Mouse (Mus musculus): ENCODE data around the gene Ppm1g.
"Not testable (repeated sequence)": the region's sequence is repeated elsewhere in the genome, so short reads cannot be mapped to it uniquely, and the experiment has no call there.

Gene Ppm1g

GRCm38 (mm10) chr5:31219070-31219469 lies 1.4 kb downstream of the Ppm1g start:
- DNase-seq (ENCODE audit: low spot score), result peak; percentile 75

GRCm38 (mm10) chr5:31218294-31218693 lies 2.2 kb downstream of the Ppm1g start:
- DNase-seq (ENCODE audit: low spot score), result peak; percentile 76

- DNase-seq (ENCODE audit: low spot score), result not testable (repeated sequence)
These were observed 3.9 kb downstream of the Ppm1g start for GRCm38 (mm10) chr5:31216554-31216953.

- DNase-seq (ENCODE audit: low spot score), result no peak
These were observed 16.1 kb downstream of the Ppm1g start for GRCm38 (mm10) chr5:31204421-31204820.

- no peak for DNase-seq (ENCODE audit: low spot score)
These were observed 16.6 kb downstream of the Ppm1g start for GRCm38 (mm10) chr5:31203866-31204265.

- DNase-seq (ENCODE audit: low spot score), result no peak
These were observed 17.6 kb downstream of the Ppm1g start for GRCm38 (mm10) chr5:31202933-31203332.

GRCm38 (mm10) chr5:31201742-31202590 lies 18.5 kb downstream of the Ppm1g start, which contains the start of gene Zfp513:
TSS of gene Zfp513 (minus strand) at chr5:31202303.
- peak; percentile 96 for DNase-seq (ENCODE audit: low spot score)

GRCm38 (mm10) chr5:31201042-31201741 lies 19.3 kb downstream of the Ppm1g start:
- DNase-seq (ENCODE audit: low spot score), result no peak

- no peak for DNase-seq (ENCODE audit: low spot score)
These were observed 20.1 kb downstream of the Ppm1g start for GRCm38 (mm10) chr5:31200327-31200768.

- DNase-seq (ENCODE audit: low spot score), result no peak
These were observed 20.6 kb downstream of the Ppm1g start for GRCm38 (mm10) chr5:31199893-31200292.

GRCm38 (mm10) chr5:31199321-31199892 lies 21.1 kb downstream of the Ppm1g start:
- no peak for DNase-seq (ENCODE audit: low spot score)

GRCm38 (mm10) chr5:31198616-31199320 lies 21.7 kb downstream of the Ppm1g start:
- DNase-seq (ENCODE audit: low spot score), result no peak

- no peak for DNase-seq (ENCODE audit: low spot score)
These were observed 22.3 kb downstream of the Ppm1g start for GRCm38 (mm10) chr5:31198170-31198569.

GRCm38 (mm10) chr5:31197072-31197471 lies 23.4 kb downstream of the Ppm1g start:
- DNase-seq (ENCODE audit: low spot score), result no peak

GRCm38 (mm10) chr5:31196207-31196606 lies 24.3 kb downstream of the Ppm1g start:
- DNase-seq (ENCODE audit: low spot score), result no peak

GRCm38 (mm10) chr5:31195671-31196070 lies 24.8 kb downstream of the Ppm1g start:
- DNase-seq (ENCODE audit: low spot score), result no peak

- no peak for DNase-seq (ENCODE audit: low spot score)
These were observed 25.7 kb downstream of the Ppm1g start for GRCm38 (mm10) chr5:31194486-31195485.

- no peak for DNase-seq (ENCODE audit: low spot score)
These were observed 26.7 kb downstream of the Ppm1g start for GRCm38 (mm10) chr5:31193631-31194281.

GRCm38 (mm10) chr5:31192939-31193630 lies 27.4 kb downstream of the Ppm1g start, which contains the start of the genes Snx17 and Eif2b4:
TSS of gene Snx17 (plus strand) at chr5:31193227.
TSS of gene Eif2b4 (minus strand) at chr5:31193430.
- DNase-seq (ENCODE audit: low spot score), result peak; percentile 98
